ENCODE assay signal across 8 mouse cellular contexts in genomic region chr17:68164666-68165065, GRCm38 (mm10).
DNase-seq lines count a peak whose midpoint lies in the region; ATAC-seq and TF ChIP-seq lines count a peak whose summit lies in the region.

No protein-coding gene starts in this region.

- H3K4me3 ChIP-seq in limb, embryonic 12.5 days (replicated peaks), result no peak overlapping the region
- no peak overlapping the region for H3K4me3 ChIP-seq in limb, embryonic 10.5 days
- H3K4me3 ChIP-seq in embryonic facial prominence, embryonic 14.5 days (ENCODE audit: low read depth, low read length), result no peak overlapping the region
- no peak overlapping the region for H3K4me3 ChIP-seq in myocyte
- no peak overlapping the region for H3K4me3 ChIP-seq in hindbrain, postnatal 0 days (ENCODE audit: low read length)

- H3K4me2 ChIP-seq in limb, embryonic 12.5 days, result no peak overlapping the region
- no peak overlapping the region for H3K4me2 ChIP-seq in embryonic facial prominence, embryonic 14.5 days (ENCODE audit: low read depth, low read length)
- H3K4me2 ChIP-seq in myocyte (ENCODE audit: low read depth), result peak overlapping the region; percentile 86
- no peak overlapping the region for H3K4me2 ChIP-seq in hindbrain, postnatal 0 days (ENCODE audit: low read depth, low read length)

- DNase-seq in adrenal gland, postnatal 36 days, result peak; percentile 16 to 32
- no peak for DNase-seq in adrenal gland, postnatal 25 days
- DNase-seq in limb, embryonic 10.5 days (ENCODE audit: low spot score), result no peak
- no peak for DNase-seq in embryonic facial prominence, embryonic 14.5 days (ENCODE audit: low spot score)
- DNase-seq in left cerebral cortex, postnatal 10 days (ENCODE audit: extremely low spot score in 1 of 2, low spot score in 2 of 2), result no peak
- DNase-seq in hindbrain, postnatal 0 days (ENCODE audit: low spot score), result no peak

- H3K27ac ChIP-seq in limb, embryonic 12.5 days, result 0 out of 2 replicates have a peak overlapping the region, but pooled peaks have one; percentile 26
- no peak overlapping the region for H3K27ac ChIP-seq in limb, embryonic 10.5 days
- peak overlapping the region; percentile 9 for H3K27ac ChIP-seq in embryonic facial prominence, embryonic 14.5 days (replicated peaks; ENCODE audit: low read depth, low read length)
- H3K27ac ChIP-seq in hindbrain, postnatal 0 days, result no peak overlapping the region

- H3K27me3 ChIP-seq in limb, embryonic 12.5 days, result no peaks in the 10 kb centered on the region
- no peaks in the 10 kb centered on the region for H3K27me3 ChIP-seq in limb, embryonic 10.5 days (ENCODE audit: low read depth, poor library complexity, severe bottlenecking)
- no peaks in the 10 kb centered on the region for H3K27me3 ChIP-seq in embryonic facial prominence, embryonic 14.5 days (replicated peaks; ENCODE audit: control insufficient read depth, insufficient read depth, low read length)
- H3K27me3 ChIP-seq in myocyte (ENCODE audit: control insufficient read depth, insufficient read depth, insufficient read length), result no peaks in the 10 kb centered on the region
- H3K27me3 ChIP-seq in hindbrain, postnatal 0 days (ENCODE audit: insufficient read depth, low read length), result no peaks in the 10 kb centered on the region

- no peak overlapping the region for H3ac ChIP-seq in myocyte (ENCODE audit: control insufficient read depth, insufficient read length)

- H3K4me1 ChIP-seq in limb, embryonic 12.5 days (replicated peaks), result peaks cover 22% of the 10 kb centered on the region
- H3K4me1 ChIP-seq in limb, embryonic 10.5 days, result peaks cover 21% of the 10 kb centered on the region
- H3K4me1 ChIP-seq in embryonic facial prominence, embryonic 14.5 days (ENCODE audit: control insufficient read depth, insufficient read depth, low read length), result peaks cover 32% of the 10 kb centered on the region
- no peaks in the 10 kb centered on the region for H3K4me1 ChIP-seq in hindbrain, postnatal 0 days (ENCODE audit: insufficient read depth, low read length)

- no peaks in the 10 kb centered on the region for H3K36me3 ChIP-seq in limb, embryonic 12.5 days
- H3K36me3 ChIP-seq in limb, embryonic 10.5 days, result no peaks in the 10 kb centered on the region
- no peaks in the 10 kb centered on the region for H3K36me3 ChIP-seq in embryonic facial prominence, embryonic 14.5 days (ENCODE audit: control insufficient read depth, insufficient read depth, low read length)
- no peaks in the 10 kb centered on the region for H3K36me3 ChIP-seq in myocyte (ENCODE audit: control insufficient read depth, insufficient read depth)
- H3K36me3 ChIP-seq in hindbrain, postnatal 0 days (ENCODE audit: insufficient read depth, low read length), result no peaks in the 10 kb centered on the region

- no peak for ATAC-seq in limb, embryonic 12.5 days (ENCODE audit: insufficient number of reproducible peaks, insufficient read depth, low FRiP score, low TSS enrichment, low read depth)
- no peak for ATAC-seq in embryonic facial prominence, embryonic 14.5 days (ENCODE audit: low read depth)
- no peak for ATAC-seq in hindbrain, postnatal 0 days

- H3K9ac ChIP-seq in limb, embryonic 12.5 days (replicated peaks), result no peak overlapping the region
- no peak overlapping the region for H3K9ac ChIP-seq in embryonic facial prominence, embryonic 14.5 days (ENCODE audit: low read depth, low read length)
- H3K9ac ChIP-seq in hindbrain, postnatal 0 days (replicated peaks; ENCODE audit: low read length), result no peak overlapping the region

- H3K79me2 ChIP-seq in myocyte (ENCODE audit: control insufficient read depth, insufficient read depth), result no peaks in the 10 kb centered on the region

- H3K9me3 ChIP-seq in limb, embryonic 12.5 days, result no peaks in the 10 kb centered on the region
- no peaks in the 10 kb centered on the region for H3K9me3 ChIP-seq in limb, embryonic 10.5 days (replicated peaks)
- no peaks in the 10 kb centered on the region for H3K9me3 ChIP-seq in embryonic facial prominence, embryonic 14.5 days (ENCODE audit: control insufficient read depth, low read length)
- no peaks in the 10 kb centered on the region for H3K9me3 ChIP-seq in hindbrain, postnatal 0 days (ENCODE audit: low read length)

- WGBS in limb, embryonic 12.5 days, result 86% methylated on average over 2 of the region's 2 CpGs
- WGBS in limb, embryonic 10.5 days, result 79% methylated on average over 2 of the region's 2 CpGs
- 72% methylated on average over 2 of the region's 2 CpGs for WGBS in embryonic facial prominence, embryonic 14.5 days
- WGBS in hindbrain, postnatal 0 days, result 81% methylated on average over 2 of the region's 2 CpGs

- no peak for TF ChIP-seq POLR2A in myocyte (IDR thresholded peaks at IDR 0.05; ENCODE audit: insufficient read length, low read depth)

- intact Hi-C loops in left cerebral cortex, postnatal 10 days (cut with DNase I), result loop anchor here (1.0 to 5.0 kb wide), 2 partner anchors 252 to 297 kb away; no protein-coding TSS in a partner anchor

- no peak for TF ChIP-seq CTCF in hindbrain, postnatal 0 days (IDR thresholded peaks at IDR 0.05; ENCODE audit: low read depth)

TF ChIP-seq in myocyte, 11 proteins besides CTCF, POLR2A, EP300 and RAD21:
- TF ChIP-seq USF1 (IDR thresholded peaks at IDR 0.05; ENCODE audit: low read depth) (no peak), CEBPB (IDR thresholded peaks at IDR 0.05; ENCODE audit: insufficient read depth, poor library complexity, severe bottlenecking) (no peak), MYOG (IDR thresholded peaks at IDR 0.05; ENCODE audit: control insufficient read depth in 1 of 3, insufficient read depth in 1 of 3, insufficient read length in 2 of 3, low read depth in 2 of 3) (no peak), REST (IDR thresholded peaks at IDR 0.05; ENCODE audit: insufficient read depth, insufficient read length) (no peak), TCF12 (IDR thresholded peaks at IDR 0.05; ENCODE audit: insufficient read depth, poor library complexity, severe bottlenecking) (no peak), E2F4 (IDR thresholded peaks at IDR 0.05; ENCODE audit: insufficient read depth) (no peak), SRF (IDR thresholded peaks at IDR 0.05; ENCODE audit: control insufficient read depth, insufficient read length, low read depth) (no peak), POLR2AphosphoS2 (IDR thresholded peaks at IDR 0.05; ENCODE audit: insufficient read length, low read depth) (no peak), MAX (IDR thresholded peaks at IDR 0.05; ENCODE audit: low read depth) (no peak), TCF3 (IDR thresholded peaks at IDR 0.05; ENCODE audit: insufficient read length, low read depth) (no peak)

Comparison
In these comparisons a context has a peak if more than half of its experiments do, and no peak if none do; other contexts are left out.
1. DNase-seq: peak in adrenal gland, postnatal 36 days (2 of 2); none in adrenal gland, postnatal 25 days (single experiment), limb, embryonic 10.5 days (single experiment), embryonic facial prominence, embryonic 14.5 days (single experiment), left cerebral cortex, postnatal 10 days (0 of 2) and hindbrain, postnatal 0 days (single experiment).
2. H3K27ac ChIP-seq: peak in limb, embryonic 12.5 days (single experiment) and embryonic facial prominence, embryonic 14.5 days (single experiment); none in limb, embryonic 10.5 days (single experiment) and hindbrain, postnatal 0 days (single experiment).